Mouse (Mus musculus) fat pad, adult 2 months (tissue): Measurements from ENCODE around the gene Aqp6.

Experiments used
- DNase-seq: peaks from one replicate; pipeline ENCODE4 v3.0.0-alpha.2; 2011; ENCODE audit warnings: low read depth, low spot score; ENCODE audit errors: extremely low read depth

The Aqp6 gene

DNA sequence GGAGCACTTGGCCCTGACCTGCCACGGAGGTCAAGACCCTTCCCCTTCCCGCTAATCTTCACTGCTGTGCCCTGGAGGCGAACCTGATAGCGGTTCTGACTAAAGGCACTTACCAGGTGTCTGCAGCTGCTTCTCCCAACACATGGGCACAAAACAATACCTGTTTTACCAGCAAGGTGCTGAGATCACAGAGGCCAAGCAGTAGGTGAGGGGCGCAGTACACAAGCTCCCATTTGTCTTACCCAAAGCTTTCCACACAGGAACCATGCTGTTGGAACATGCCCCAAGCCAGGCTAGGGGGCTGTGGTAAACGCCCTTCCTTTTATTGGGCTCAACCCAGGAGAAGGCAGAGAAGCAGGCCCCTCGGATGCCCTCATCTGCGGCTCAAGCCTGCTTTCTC is 3.6 kb upstream of the Aqp6 start:
- no peak for DNase-seq

DNA sequence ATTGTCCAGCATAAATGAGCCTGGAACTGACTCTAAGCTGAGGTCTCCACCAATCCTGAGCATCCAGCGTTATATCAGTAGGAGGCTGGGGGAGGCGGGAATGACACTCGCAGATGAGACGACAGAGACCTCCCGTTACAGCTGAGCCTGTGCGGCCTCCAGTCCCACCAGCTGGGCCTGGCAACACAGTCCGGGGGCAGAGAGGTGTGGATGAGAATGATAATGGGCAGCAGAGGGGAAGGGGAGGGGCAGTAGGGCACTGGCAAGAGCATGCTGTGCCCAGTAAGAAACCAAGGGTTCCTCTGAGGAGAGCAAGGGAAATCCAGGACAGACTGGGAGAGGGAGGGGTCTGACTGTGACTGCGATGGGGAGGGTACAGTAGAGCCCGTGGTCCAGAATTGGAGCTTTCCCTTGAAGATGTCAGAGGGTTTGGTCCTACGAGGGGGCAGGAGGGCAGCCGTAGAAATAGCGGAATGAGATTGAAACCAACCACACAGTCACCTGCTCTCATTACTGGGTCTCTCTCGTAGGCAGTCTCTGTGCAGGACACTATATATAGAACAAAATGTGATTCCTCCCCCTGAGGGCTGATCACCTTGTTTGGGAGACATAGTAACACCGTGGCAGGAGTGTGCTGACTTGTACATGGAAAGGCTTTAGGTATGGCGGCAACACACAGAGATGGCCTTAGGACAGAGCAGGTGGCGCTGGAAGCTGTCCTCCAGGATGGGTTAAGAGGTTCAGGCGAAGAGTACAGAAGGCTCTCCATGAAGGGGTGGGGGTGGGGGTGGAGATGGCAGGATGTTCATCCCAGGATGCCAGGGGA is 1.7 kb upstream of the Aqp6 start:
- no peak for DNase-seq

GRCm38 (mm10) chr15:99601823-99602120 is 572 bp downstream of the Aqp6 start:
- no peak for DNase-seq

- no peak for DNase-seq
These were observed 1.1 kb downstream of the Aqp6 start for GRCm38 (mm10) chr15:99602206-99602820.

DNA sequence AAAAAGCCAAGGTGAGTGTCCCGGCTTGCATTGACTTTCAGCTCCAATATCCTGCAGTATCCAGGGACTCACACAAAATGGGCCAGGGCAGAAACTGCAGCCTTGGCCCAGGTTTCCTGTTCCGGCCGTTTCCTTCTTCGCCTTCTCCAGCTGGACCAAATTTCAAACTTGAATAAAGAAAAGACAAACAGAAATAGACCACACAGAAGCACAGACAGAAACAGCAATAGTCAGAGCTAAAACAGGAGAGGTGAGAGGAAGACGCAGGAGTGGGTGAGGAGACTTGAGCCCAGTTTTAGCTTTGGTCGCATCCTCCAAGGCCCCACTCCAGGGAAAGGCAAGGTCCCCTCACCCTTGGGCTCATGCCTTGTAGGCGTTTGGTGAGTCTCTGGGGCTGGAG is 2.0 kb downstream of the Aqp6 start:
- DNase-seq, result no peak

- DNase-seq, result no peak
These were observed 4.4 kb downstream of the Aqp6 start for GRCm38 (mm10) chr15:99605595-99605994.

- DNase-seq, result no peak
These were observed 5.3 kb downstream of the Aqp6 start for GRCm38 (mm10) chr15:99606515-99606914.

DNA sequence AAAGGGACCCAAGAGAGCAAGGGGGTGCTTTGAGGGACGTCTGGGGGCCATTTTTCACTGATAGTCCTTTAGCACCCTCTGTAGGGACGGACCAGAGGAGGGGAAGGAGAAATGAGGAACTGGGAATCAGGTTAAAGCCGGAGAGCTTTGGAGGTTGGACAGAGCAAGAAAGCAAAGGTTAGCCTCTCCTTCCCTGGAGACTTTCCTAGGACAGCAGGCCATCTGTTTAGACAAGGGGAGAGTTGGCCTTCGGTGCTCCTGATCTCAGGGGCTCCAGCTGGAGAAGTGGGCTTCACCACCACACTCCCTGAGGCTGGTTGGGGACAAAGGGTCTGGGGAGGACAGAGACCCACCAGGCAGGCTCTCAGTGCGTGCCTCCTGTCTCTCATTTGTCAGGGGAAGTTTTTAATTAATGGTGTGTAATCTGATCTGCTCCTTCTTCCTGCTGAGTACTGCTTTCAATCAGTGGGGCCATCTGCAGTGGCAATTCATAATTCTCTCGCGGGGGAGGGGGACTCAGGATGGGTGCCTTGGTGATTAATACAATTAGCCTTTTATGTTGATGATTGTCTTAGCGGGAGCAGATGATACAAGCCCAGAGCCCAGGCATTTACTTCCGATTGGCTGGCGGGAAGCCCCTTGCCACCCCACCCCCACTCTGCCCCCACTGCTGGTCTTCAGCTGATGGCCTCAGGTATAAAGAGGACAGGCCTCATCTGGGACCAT is 6.4 kb downstream of the Aqp6 start:
- no peak for DNase-seq

DNA sequence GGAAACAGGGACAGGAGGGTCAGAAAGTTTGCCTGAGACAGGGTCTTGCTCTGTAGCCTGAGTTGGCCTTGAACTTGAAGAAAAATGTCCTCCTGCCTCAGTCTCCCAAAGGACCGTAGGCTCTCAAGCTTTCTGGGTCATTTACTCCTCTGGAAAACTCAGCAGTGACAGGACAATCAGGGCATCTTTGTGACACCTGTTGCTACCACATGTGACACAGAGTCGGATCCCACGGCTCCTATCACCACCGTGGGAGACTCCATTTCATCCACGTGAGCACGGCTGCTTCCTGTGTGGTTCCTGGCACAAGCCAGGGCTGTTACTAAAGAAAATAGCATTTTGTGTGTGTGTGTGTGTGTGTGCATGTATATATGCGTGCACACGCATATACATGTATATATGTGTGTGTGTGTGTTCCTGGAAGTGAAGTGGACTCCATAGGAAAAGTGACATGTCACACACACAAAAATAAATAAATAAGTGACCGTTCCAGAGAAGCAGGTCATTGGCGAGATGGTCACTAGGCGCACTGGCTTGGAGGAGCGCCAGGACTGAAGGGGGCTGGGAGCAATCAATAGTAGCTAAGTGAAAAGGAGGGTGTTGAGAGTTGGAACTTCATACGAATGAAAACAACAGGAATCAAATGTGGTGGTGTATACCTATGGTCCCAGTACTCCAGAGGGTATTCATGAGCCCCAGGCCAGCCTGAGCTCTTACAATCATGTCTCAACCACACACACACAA is 7.4 kb downstream of the Aqp6 start:
- no peak for DNase-seq

DNA sequence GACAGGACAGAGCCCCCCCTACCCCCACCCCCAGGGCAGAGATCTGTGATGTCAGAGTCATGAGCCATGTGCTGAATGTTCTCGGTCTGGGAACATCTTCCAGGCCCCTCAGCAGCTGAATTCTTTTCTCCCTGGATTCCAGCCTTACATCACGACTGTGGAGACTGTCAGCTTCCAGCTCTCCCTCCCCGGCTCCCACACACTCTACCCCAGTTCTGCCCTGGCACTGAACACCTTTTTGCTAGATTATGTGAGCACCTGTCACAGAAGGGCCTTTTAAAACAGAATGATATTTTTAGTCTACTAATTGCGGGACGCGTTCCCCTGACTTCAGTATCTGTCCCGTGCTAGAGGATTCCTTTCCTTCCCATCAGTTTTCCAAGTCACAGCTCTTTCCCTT is 10.4 kb downstream of the Aqp6 start:
- no peak for DNase-seq

- DNase-seq, result no peak
These were observed 13.1 kb downstream of the Aqp6 start for GRCm38 (mm10) chr15:99614273-99614672.

DNA sequence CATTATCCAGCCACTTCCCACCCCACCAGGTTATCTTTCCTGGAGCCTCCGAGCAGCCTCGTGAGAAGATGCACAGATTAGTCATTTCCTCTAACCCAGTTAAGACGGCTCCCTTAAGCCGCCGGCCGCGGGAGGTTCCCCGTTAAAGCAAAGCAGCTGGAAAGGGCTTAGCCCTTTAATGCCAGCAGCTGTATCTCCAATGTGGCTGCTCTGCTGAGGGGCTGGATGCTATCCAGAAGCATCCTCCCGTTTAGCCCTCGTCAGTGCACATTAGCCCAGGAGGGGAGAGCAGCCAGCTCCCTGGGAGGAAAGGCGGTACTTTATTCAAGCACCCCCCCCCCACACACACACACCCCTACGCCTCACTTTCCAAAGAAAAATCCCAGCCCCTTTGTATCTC is 13.6 kb downstream of the Aqp6 start:
- DNase-seq, result no peak

DNA sequence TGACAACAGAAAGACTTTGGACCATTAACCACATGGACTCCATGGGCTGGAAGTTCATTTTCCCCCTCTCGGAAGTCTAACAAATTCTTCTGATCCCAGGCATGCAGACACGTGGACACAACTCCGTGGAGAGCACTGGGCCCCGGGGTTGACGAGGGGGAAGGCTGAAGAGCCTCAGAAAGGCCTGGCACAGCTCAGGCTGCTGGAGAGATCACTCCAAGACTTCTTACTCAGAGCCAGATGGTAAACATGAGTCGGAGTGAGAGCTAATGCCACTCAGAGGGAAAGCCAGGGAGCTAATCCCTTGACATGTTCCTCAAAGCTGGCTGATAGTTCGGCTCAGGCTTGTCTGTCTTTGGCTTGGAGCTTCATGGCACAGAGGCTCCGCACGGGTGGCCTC is 14.0 kb downstream of the Aqp6 start:
- peak; percentile 4 for DNase-seq

DNA sequence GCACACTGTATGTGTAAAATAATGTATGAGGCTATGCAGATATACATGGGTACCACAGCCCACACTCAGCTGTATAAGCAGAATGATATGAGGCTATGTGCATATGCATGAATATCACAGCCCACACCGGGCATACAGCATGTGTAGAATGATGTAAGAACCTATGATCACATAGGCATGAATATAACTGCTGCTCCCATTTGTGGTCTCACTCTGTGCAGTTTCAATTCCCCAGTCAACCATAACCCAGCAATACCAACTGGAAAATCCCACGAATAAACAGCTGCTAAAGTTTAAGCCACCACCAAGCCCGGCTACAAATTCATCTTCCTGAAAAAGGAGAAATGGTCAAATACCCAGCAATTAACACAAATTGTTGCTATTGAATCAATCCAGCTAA is 17.4 kb downstream of the Aqp6 start:
- no peak for DNase-seq

DNA sequence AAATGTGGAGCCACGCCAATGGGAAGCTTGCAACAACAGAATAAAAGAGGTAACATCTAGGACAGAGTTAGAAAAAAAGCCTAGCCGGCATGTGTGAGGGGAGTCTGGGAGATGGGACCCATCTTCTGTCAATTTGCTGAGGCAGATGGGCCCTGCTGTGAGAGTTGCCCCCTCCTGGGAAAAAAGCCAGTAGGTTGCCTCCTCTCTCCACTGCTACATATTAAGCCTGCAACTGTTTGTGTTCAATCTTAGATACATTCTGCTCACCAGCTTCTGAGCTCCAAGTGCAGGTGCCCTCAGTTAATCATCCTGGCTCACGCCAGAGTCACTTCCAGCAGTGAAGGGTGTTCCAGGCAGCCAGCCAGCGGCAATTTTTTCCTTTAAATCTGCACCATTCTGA is 18.6 kb downstream of the Aqp6 start:
- no peak for DNase-seq

- no peak for DNase-seq
These were observed 20.9 kb downstream of the Aqp6 start for GRCm38 (mm10) chr15:99622063-99622462.

DNA sequence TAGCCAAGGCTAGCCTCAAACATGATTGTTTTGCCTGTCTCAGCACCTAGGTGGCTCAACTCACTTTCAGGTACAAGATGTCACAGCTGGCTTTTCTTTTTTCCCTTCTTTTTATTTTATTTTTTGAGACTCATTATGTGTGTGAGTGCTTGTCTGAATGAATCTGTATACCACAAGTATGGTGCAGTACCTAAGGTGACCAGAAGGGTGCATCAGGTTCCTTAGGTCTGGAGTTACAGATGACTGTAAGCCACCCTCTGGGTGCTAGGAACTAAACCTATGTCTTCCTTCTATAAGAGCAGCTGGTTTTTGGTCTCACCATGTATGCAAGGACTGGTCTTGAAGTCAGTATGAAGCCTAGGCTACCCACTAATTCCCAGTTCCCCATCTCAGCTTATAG is 30.4 kb downstream of the Aqp6 start:
- DNase-seq, result no peak

GRCm38 (mm10) chr15:99634702-99635101 is 33.5 kb downstream of the Aqp6 start:
- no peak for DNase-seq

DNA sequence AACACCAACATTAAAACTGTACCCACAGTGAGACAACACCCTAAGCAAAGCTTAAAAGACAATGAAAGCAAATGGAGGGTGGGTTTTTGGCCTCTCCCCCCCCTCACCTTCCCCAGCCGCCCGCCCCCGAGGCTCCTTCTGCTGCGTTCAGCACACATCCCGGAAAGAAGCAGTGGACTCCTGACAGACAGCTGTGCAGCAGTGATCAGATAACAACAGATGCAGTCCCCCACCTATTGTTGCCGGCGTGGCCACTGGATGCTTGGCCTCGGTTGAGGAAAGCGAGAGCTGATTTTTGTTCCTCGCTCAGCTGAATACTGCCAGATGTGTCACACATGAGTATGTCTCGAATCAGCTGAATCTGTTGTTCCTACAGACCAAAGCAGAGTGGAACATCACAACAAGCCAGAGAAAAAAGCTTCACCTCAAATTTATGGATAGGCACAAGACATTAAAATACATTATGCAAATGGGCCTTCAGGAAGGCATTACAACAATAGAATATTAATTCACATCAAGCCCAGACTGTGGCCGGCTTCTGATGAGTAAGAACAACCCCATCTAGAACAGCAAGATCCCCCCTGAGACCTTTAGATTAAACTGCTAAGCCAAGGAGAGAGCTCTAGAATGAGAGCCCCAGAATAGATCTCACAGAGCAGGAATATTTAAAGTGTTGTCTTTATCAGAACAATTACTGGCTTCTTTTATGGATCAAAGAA is 36.4 kb downstream of the Aqp6 start:
- no peak for DNase-seq

DNA sequence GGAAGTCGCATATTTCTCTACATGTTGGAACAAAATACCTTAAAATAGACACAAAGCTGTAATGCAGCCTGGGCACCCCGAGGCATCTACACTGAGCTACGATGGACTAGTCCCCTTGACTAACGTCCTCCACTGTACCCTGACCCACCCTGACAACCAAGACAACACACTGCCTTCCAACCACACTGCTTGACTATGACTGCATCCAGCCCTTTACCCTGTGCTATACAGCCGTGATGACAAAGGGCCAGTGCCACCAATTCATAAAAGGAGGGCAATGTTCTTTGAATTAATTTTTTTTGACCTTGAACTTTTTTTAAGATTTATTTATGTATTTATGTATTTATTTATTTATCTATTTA is 36.9 kb downstream of the Aqp6 start:
- no peak for DNase-seq

DNA sequence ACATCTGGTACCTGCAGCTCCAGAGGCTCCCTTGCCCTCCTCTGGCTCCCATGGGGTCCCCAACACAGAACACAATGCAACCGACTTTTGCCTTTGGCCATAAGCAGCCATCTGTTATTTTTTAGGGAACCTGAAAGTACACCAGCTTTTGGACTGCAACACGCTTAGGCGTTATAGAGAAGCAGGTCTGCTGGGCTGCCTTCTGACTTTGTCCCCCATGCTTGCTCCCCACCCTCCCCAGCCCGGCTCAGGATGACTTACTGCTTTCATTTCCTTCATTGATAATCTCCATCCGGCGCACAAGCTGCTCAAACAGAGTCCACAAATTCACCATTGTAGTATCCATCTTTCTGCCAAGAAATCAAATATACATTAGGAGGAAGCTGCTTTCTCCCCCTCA is 41.4 kb downstream of the Aqp6 start:
- no peak for DNase-seq
